Mouse (Mus musculus) heart, adult 2 months (tissue): ENCODE results near the gene Serpine1.

Experiments
- CTCF ChIP-seq: fragments of 200-600 bp; IDR thresholded peaks from 2 replicates; pipeline ENCODE4 v1.8.1; 2022; ENCODE audit warnings: antibody characterized with exemption, mild to moderate bottlenecking, moderate library complexity
- EP300 ChIP-seq: fragments of 200-500 bp; IDR thresholded peaks from 2 replicates; pipeline ENCODE4 v1.6.1; 2011; ENCODE audit warnings: low read depth, low read length, control low read depth; ENCODE audit not compliant: insufficient read depth
- POLR2A ChIP-seq: fragments of 200-500 bp; IDR thresholded peaks from 2 replicates; pipeline ENCODE4 v1.6.1; 2011; ENCODE audit warnings: mild to moderate bottlenecking, low read depth, low read length, control low read depth; ENCODE audit not compliant: insufficient read depth

DNA sequence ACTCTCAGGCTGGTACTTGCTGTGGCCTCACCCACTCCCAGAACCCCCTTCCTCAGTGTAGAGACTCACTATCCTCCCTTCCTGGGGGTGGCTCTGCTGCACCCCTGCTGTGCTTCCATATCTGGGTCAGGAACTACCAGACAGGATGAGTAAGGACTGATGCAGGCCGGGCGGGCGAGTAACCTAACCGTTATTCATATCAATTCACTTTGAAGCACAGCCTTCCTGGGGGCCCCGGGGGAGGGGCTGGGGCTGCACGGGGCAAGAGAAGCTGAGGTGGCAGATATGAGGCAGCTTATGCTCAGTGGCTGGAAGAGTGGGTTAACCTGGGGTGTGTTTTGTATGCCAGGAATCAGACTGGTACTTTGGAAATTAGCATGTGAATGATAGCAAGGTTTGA, 13.0 kb upstream of the Serpine1 start:
- TF ChIP-seq EP300 (no peak), CTCF (no peak), POLR2A (no peak)
